Mouse (Mus musculus) common myeloid progenitor, adult 5-6 weeks (primary cell): ENCODE results near the gene Plekha6. TPM values are rescaled to one million over a fixed set of nuclear protein-coding genes. Genes with fewer than 3 reads are reported as not detected.

Experiments used
- ATAC-seq: replicated peaks from 2 replicates; pipeline ENCODE4 v1.8.0; 2016; ENCODE audit warnings: low read depth, mild to moderate bottlenecking, moderate TSS enrichment, inconsistent platforms; ENCODE audit not compliant: poor library complexity, severe bottlenecking
- total RNA-seq: library from RNA; stranded (forward); fragments of 200-1000, 187-1606 nt; gene quantifications from 2 replicates; pipeline ENCODE4 v1.2.3, GENCODE M21; 2017

Plekha6 gene
- total RNA-seq, 1 experiment from 2014 or later = 2.3 TPM

DNA sequence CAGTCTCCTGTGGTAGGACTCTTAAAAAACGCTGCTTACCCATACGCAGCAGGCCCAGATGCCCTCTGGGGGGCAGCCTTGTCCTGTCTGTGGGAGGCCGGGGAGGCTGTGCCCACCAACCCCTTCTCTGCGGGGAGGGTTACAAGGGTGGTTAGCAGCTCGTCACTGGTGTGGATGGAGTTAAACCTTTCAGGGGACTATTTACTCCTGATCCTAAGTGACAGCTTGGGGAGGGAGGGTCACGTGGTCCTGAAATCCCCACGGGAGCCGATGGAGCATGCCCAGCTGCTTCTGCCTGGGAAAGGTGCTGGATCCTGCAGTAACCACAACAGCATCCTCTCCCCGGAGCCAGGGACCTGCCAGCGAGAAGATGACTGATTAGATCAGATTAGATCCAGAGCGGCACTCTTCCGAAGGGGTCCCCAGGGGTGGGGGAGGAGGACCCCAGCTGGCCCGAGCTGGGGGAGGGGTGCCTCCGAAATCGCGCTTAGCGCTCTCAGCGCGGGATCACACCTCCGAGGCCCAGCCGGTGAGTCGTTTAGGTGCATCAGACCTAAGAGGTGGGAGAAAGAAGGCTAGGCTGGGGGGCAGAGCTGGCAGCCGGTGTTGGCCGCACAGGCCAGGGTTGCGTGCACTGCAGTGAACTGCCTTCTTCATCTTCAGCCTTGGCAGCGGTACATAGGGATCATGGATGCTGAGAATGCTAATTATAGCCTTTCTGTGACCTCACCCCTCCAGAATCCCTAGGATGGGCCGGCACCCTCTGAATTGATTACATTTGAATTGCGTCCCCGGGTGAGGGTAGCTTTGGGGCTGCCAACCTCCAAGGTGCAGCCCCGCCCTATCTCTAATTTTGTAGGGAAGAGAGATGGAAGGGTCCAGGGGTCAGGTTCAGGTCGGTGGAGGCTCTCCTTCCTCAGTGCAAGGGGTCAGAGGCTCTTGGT is 17.3 kb downstream of the Plekha6 start:
- ATAC-seq = peak; percentile 75

- peak; percentile 57 for ATAC-seq
Measured at GRCm38 (mm10) chr1:133182016-133182705, 18.2 kb downstream of the Plekha6 start.

DNA sequence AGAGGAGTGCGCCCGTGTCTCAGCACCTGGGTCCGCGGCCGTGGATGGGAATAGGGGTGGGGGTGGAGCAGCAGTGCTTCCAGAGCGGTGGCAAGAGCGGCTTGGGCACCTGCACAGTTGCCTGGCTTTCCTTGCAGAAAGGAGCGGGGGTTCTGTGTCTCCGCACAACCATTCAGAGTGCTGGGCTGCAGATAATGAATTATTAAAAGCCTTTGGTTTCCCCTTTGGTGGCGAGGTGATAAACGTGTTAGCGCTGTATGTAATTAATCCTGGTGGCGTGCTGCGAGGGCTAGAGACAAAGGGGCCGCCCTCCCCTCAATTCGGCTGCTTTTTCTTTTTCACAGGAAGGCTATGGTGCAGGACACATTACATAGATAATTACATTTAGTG is 18.7 kb downstream of the Plekha6 start:
- 0 out of 2 replicates have a peak, but pooled peaks have one; percentile 10 for ATAC-seq

DNA sequence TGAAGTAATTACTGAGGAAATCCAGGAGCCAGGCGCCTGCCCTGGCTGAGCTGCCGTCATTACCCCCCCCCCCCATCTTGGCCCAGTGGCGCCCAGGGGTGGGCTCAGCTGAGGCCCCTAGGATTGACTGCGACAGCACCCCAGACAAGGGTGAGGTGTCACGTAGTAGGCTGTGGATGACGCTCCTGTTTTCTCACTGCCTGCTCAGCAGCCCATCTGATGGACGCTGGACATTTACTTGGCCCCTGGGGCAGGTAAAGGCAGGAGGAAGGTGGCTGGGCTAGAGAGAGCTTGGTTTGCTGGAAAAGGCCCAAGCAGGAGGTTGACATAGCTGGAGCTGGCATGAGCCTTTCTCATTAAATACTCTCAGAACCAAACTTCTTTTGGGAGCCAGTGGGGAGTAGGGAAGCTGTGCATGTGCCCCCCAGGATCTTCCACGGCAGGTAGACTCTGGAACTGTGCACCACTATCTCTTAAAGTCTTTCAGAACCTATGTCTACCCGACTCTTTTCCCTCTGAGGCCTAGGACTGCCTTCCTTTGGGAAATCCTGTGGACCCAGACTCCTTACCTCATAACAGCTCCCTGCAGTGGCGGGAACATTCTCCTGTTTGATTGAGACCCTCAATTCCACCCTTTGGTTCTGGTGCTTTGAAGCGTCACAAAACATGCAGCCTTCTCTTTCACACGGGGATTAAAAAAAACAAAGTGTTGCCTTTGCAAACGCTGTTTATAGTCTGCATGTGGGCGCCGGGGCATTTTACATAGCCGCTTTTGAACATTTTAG is 19.3 kb downstream of the Plekha6 start:
- ATAC-seq = no peak

DNA sequence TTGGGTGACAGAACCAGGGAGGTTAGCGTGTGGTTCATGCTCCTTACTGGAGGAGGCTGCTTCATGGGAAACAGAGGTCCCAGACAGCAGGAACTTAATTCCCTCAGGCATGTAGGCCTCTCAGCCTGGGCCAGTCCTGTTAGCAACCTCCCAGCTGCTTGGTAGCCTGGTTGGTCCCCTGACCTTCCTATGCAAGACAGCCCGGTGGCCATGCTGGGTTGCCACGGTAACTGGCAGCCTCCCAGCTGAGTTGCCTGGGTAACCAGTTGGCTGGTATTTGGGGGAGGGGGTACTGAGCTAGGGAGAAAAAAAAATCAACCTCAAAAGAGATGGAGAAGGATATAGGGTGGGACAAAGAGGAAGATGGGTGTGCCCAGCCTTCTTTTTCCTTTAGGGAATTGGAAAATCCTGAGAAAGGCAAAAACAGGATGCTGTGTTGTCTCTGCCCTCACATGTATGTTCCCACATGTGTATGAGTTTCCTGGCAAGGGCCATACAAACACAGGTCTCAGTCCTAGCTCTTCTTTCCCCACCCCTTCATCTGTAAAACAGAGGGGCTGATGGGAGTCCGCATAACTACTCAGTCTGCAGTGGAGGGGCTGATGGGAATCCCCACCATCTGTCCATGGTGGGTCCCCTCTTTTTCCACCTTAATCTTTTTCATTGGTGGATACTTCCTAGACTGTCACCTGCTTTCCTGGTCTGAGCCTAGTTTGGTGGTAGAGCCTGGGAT is 24.1 kb downstream of the Plekha6 start:
- ATAC-seq = no peak

GRCm38 (mm10) chr1:133188719-133189118 is 24.7 kb downstream of the Plekha6 start:
- ATAC-seq = no peak

DNA sequence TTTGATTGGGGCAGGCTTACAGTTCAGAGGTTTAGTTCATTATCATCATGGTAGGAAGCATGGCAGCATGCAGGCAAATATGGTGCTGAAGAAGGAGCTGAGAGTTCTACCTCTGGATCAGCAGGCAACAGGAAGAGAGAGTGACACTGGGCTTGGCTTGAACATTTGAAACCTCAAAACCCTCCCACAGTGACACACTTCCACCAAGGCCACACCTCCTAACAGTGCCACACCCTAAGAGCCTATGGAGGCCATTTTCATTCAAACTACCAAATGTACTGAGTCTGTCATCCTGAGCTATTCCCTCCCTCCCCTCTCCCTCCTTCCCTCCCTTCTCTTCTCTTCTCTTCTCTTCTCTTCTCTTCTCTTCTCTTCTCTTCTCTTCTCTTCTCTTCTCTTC is 25.5 kb downstream of the Plekha6 start:
- no peak for ATAC-seq

GRCm38 (mm10) chr1:133190550-133190949 is 26.5 kb downstream of the Plekha6 start:
- ATAC-seq = peak; percentile 58; the same call in 1 of the 2 replicates

DNA sequence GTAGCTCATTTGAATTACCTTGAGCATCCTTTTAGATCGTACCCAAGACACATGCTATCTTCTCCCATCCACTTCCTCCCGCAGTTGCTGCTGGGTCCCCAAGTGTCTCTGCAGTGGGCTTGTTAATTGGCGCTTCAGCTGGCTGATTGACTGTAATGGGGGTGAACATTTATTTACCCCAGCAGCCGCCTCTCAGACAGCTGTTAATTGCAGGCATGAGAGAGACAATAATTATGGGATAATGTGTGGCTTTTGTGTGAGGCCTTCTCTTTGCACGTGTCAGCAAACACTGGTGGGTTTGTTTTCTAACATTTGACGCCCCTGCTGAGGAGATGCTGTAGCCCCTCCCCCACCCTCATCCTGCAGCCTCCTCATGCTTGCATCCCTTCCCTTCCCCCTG is 32.2 kb downstream of the Plekha6 start:
- no peak for ATAC-seq

DNA sequence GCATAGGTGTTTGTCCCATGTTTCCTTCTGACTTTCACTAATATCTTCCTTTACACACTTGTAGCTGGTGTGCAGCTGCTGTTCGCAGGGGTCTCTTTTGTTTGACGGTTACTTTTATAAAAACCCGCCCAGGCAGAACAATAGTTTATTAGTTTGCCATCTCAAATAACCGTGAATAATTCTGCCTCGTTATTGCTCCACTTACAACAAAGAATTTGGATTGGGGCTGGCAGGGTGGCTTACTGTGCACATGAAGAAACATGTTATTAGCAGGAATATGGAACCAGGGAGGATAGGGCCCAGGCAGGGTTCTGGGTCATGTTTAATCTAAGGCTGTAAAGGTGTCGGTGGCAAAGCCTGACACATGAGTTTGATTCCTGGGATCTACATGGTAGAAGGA is 33.3 kb downstream of the Plekha6 start:
- no peak for ATAC-seq

- ATAC-seq = no peak
Measured at GRCm38 (mm10) chr1:133199706-133200105, 35.7 kb downstream of the Plekha6 start.

DNA sequence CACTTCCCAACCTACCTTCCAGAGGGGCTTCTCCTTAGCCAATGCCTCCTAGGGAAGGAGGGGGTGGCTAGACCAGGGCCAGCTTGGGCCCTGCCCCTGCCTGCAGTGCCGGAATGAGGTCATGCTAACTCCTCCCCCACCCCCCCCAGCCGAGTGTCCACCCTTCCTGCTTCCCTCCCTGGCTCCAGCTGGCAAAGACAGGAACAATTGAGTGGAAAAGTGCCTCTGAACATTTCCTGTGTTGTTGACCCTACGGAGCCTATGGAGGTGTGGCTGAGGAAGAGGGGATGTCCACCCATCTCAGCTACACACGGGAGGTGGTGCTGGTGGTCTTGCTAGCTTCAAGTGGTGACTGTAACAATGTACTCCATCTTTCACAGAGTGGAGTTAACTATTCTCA is 37.5 kb downstream of the Plekha6 start:
- ATAC-seq = no peak

DNA sequence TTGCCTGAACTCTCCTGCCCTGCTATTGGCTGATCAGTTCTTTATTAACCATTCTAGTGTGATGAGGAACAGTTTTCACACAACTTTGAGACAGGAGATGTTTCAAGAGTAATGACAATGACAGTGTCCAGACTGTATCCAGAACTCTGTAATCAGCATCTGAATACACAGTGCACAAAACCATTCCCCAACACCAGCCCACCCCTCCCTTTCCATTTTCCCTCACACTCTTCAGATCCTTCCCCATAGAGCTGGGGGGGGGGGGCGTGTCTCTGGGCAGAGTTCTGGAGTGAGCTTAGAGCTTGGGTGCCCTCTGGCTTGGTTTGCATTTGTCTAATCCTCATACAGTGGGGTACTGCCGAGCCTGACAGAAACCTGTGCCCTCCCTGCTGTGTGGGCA is 39.7 kb downstream of the Plekha6 start:
- ATAC-seq = no peak

- no peak for ATAC-seq
Measured at GRCm38 (mm10) chr1:133204341-133204849, 40.4 kb downstream of the Plekha6 start.

DNA sequence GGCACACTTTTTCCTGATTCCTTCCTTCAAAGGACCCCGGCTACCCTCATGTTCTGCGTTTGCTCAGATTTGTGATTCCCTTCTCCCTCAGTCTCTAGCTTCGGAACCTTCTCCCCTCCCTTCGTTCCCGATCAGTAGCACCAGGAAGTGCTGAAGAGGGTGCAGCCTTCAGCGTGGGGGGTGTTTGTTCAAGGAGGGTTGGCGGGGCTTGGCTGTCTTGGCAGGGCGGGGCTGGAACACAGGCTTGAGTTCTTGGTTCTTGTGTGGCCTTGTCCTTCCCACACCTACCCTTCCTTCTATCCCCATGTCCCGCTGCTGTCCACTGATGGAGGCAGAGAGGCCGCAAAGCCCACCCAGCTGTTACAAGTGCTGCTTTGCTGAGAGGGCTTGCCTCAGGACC is 41.0 kb downstream of the Plekha6 start:
- ATAC-seq = no peak

GRCm38 (mm10) chr1:133208086-133208815 is 44.2 kb downstream of the Plekha6 start:
- ATAC-seq = no peak

DNA sequence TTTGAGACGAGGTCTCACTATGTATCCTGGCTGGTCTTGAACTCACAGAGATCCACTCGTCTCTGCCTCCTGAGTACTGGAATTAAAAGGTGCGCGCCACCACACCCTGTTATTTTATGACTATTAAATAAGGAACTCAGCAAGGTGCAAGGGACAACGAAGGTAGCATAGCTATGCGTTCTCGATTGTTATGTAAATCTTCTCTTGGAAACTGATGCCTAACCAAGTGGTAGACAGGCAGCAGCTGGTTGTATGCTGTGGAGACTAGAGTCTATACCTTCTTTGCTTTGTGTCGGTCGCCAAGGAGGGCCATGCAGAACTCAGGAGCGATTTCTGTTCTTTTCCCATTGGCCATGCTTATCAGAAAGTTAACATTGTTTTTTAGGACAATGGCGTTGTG is 45.0 kb downstream of the Plekha6 start:
- no peak for ATAC-seq

DNA sequence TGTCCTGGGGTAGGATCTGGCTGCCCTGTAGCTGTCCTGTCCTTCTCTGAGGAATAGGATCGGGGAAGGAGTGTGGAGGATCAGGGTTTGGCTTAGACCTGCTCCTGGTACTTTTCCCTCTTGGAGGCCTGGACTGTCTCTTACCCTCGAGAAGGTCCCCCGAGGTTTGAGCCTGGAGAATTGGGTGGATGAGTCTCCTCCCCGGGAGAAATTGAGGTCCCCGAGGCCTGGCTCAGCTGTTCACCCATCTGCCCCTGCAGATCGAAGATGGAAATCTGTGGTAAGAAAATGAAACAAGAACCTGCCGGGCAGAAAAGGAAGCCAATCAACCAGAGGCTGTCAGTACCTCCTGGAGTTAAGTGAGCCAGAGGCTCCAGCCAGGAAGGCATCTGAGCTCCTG is 45.5 kb downstream of the Plekha6 start:
- ATAC-seq = no peak

DNA sequence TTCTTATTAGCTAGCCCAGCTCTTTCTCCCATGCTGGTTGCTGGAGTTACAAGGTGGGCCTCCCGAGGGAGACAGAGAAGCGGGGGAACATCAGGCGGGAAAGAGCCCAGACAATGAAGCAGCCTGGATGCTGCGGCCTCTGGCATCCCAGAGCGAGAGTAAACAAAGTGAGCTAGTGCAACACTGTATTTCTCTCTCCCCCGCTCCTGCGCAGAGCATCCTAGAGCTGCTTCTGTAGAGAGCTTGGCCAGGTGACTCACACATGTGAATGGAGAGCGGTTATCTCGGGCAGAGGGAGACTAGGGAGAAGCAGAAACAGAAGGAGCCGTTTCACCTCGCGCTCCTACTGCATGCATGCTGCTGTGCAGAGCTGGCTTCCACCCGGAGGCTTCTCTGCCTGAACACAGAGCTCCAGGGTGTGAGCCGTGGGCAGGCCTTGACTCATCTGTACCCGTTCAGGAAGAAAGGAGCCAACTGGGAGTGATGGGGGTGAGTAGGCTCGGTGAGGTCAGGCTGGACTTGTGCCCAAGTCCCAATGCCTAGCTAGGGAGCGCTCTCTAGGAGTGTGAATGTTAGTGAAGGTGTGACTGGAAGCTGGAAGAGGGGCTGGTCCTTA is 46.0 kb downstream of the Plekha6 start:
- no peak for ATAC-seq
